Mouse (Mus musculus) cerebral cortex, adult 2 months (tissue): ENCODE results near the gene Thtpa.

Source experiments
- WGBS: fragments of 180-500 bp; shearing (Covaris S2); methylation state at CpG from one replicate; pipeline ENCODE4 v1.1.7; 2018; 5-methylcytosine and 5-hydroxymethylcytosine counted together

The Thtpa gene

DNA sequence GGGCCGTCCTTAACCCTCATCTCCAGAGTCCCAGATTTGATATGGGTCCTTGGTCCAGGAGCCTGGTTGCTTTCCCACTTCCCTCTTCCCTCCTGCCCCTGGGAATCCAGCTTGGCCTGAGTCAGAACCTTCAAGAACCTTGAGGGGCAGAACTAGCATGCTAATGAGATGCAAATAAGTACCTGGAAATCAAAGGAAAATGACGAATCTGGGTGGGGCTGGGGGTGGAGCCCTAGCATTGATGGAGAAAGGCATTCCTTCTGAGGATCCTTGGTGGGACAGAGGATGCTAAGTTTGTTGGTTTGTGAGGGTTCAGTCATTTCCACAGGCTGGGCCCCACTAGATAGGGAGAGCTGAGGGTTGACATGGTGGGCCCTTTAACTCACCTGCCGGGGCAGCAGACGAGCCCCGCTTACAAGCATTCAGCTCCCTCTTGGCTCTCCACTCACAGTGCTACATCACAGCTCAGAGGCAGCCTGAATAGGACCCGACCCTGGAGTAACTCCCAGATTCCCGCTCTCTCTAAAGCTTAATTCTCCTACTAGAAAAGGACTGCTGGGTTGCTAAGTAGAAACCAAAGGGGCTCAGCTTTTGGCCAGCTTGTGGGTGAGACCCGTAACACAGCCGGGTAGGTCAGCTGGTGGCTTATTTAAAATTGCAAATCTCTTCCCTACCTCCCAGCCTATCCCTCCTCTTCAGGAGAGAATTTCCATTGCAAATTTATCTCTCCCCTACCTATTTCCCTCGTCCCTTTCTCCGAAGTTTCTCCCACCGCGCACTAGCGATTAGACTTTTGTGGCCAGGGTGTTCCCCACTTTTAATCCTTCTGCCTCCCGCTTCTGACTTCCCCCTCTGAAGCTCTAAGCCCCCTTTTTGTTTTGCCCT lies 16.9 kb upstream of the Thtpa start:
- WGBS: 43% methylated on average over 15 of the region's 15 CpGs

DNA sequence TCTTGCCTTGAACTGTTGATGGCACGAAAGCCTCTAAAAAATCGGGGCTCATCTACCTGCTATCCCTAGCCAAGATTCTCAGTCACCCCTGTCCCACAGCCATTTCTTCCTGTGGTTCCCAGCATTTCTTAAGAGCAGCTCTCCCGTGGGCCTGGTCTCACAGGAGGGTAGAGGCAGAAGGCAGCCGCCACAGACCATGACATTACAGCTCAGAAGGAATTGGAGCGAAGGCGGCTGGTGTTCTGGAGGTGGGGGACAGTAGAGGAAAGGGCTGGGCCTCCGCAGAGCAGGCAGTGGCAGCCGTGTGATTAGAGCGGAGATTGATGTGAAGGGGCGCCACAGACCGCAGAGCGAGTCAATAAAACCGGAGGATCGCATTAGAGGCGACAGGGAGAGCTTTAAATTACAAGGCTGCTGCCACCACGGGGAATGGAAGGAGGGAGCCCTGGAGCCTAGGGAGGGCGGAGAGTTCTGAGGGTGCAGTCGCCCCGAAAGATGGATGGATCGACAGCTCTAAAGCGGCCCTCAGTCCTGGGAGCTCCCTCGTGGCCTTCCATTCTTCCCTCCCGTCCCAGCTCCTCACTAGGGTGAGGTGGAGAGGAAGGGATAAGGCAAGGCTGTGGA lies 16.1 kb upstream of the Thtpa start:
- 31% methylated on average over 23 of the region's 23 CpGs for WGBS

DNA sequence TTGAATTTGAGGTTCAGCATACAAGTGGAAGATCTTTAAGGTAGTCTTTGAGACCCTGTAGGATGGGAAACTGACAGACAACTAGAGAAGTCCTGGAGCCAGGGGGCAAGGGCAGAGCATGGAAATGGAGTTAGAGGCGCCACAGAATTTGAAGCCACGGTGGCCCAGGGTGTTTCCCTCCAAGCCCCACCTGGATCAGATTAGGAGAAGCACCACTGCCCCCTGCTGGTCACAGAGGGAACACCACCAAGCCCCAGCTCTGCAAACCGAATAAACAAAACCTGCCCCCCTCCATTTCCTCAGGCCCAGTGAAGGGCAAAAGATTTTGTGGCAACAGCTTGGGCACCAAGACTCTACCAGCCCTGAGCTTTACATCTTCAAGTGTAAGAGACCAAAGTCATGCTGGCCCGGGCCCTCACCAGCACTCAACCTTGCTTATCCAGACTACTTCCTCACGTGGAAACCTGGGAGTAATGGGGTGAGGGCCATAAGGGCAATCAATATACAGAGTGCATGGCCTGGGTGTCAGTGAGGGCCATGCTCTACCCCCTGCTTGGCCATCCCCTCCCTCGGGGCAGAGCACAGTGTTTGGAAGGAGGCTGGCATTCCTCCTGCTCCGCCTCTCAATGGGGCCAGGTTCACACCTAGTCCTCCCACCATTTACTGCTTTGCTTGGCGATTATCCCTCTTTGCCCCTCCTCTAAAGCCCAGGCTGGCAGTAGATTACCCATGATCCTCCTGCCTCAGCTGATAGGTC lies 15.2 kb upstream of the Thtpa start:
- 18% methylated on average over 8 of the region's 8 CpGs for WGBS

DNA sequence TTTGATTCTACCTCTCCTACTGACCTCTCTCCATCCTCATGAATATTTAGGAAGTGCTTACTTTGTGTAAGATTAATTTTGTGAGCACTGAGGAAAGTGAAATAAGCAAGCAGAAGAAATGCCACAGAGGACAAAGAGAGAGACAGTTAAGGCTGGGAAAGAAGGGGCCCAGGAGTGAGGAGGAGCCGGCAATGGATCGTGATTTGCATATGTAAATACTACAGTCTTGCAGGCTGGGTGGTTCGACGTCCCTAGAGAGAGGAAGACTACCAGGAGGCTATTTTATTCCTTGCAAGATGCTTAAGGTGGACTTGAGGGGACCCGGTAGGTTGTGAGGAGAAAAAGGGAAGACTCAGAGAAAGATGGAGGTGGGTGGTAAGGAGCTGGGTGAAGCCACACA lies 13.5 kb upstream of the Thtpa start:
- WGBS: 33% methylated on average over 5 of the region's 5 CpGs

DNA sequence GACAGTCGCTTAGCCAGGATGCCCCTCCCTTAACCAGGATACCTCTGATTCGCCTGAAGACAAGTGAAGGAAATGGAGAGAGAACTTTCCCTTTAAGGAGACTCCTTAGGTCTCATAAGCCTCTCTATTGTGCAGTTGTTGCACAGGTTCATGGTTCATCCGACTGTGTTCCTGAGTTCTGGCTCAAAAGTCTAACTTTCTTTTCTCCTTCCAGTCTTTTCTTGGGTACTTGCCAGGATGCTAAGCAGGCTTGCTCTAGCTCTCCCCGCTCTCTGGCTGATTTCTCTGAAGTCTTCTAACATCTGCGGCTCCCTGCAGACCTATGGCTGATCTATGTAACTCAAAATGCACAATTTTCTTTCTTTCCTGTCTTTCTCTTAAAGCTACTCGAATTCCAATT lies 11.1 kb upstream of the Thtpa start:
- 34% methylated on average over 6 of the region's 6 CpGs for WGBS

DNA sequence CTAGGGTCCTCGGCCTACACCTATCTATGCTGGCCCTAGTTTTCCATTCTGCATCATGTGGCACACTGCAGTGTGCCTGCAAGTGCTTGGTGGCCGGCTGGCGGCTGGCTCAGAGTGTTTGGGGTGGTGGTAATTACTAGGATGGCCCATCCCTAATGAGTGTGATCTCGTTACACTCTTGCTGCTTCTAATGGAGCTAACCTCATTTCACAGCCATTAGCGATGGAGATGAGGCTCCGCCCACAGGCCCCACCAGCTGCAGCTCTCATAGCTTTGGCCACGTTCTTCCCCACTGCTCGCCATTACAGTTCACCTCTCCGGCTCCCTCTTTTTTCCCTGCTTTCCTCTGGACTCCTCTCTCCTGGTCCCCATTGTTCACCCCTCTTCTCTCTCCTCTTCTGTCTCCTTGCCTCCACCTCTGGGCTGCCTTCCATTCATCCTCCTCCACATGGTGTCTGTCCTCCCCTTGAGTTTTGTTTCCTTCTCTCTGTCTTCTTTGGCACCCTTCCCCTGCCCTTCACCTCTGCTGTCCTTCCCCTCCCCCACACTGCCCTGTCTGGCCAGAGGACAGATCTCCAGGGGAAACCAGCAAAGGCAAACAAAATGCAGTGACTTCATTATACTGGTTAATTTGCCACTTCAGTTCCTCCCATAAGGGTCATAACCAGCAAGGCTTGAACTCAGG lies 9.1 kb upstream of the Thtpa start:
- 53% methylated on average over 9 of the region's 9 CpGs for WGBS

DNA sequence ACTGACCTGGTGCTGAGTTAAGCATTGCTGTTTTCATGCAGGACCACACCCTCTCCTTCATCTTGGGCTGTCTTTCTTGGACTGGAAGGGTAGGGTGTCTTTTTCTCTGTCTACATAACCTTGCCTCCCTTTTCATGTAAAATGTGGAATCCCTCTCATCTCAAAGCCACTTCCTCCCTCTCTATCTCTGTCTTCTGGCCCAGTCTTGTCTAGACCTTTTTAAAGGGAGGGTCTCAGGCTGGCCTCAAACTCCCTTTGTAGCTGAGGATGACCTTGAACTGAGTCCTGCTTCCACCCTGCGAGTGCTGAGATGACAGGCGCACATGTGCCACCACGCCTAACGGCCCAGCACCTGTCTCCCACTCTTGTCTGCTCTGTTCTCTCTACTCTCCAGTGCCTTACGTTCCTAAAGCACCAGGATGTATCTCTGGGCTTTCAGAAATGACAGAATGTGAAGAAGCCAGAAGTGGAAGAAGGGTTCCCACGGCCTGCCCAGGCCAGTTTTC lies 8.5 kb upstream of the Thtpa start:
- WGBS: 84% methylated on average over 6 of the region's 6 CpGs

DNA sequence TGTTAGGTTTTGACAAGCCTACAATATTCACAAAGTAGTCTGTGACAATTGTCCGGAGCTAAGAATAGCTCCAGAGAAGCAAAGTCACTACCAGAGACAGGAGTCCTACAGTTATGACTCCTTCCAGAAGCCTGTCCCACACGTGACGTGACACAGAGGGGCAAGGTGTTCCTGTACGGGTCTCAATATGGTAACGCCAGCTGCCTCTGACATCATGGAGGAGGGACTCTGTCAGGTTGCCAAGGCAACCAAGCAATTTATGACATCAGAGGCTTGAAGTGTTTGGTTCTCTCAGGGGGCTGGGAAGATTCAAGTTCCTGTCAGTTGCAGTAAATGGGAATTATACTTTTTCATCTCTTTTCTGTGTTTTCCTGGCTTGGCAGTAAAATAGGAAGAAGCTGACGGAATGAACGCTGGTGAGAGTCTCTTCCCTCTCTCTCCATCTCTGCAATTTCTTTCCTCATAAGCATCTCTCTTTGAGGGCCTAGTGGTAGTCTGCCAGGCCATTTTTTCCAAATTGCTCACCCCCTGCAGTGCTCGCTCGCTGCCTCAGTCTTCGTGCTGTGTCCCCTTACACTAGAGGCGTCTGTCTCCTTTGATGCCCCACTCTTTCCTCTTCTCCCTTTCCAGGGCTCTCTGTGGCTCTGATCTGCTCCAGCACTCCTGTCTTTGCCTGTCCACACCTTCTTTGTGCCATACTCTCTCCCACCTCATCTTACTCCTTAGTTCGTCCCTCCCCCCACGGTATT lies 5.2 kb upstream of the Thtpa start:
- 25% methylated on average over 13 of the region's 13 CpGs for WGBS

DNA sequence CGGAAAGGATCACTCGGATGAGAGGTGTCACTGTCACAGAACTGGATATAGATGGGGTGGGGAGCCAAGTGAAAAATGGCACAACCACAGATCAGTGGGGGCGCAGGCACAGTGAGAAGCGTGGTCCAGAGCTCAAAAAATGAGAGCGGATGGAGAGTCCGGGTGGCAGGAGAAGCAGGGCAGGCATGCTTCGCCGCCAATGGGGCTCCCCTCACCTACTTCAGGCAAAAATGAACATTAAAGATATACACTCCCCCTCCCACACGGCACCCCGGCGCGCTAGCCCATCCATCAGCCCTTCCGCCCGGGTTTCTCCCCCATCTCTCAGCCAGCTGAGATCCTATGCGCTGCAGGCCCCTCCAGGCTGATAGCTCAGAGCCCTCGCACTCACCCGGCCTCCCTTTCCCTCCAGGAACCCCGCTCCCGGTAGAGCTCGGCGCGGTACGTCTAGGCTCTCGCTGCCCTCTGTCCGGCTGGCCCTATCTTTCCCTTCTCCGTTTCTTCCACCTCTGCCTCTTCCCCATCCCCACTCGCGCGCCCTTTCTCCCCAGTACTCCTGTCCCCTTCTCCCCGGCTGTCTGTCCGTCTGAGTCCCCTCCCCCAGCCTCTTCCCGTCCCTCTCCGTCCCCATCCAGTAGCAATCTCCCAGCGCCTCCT lies 3.2 kb upstream of the Thtpa start:
- 5% methylated on average over 34 of the region's 34 CpGs for WGBS

DNA sequence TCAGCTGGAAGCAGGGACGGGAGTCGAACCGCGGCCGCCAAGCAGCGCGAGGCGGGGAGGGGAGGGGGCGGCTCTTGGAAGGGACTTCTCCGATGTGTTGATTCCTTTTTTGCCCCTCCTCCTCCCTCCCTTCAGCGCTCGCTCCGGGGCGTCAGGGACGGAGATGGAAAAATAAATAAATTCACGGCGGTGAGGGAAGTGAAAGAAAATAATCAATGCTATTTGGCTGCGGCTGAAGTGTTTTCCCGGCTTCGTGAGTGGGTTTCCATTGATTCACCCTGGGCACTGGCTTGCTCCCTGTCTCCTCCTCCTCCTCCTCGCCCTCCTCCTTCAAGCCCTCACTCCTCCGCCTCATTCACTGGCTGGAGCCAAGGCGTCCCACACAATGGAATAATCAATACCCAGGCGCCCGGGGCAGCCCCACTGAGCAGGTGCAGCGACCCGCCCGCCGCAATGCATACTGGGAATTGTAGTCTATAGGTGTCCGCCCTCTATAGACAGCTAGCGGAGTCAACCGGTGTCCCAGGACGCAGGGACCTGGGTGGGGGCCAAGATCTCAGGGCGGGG lies 2.5 kb upstream of the Thtpa start, which contains the start of gene Zfhx2:
TSS of gene Zfhx2 (minus strand) at position 314 of the 567 bp plus-strand sequence.
- WGBS: under 1% methylated on average over 34 of the region's 34 CpGs

DNA sequence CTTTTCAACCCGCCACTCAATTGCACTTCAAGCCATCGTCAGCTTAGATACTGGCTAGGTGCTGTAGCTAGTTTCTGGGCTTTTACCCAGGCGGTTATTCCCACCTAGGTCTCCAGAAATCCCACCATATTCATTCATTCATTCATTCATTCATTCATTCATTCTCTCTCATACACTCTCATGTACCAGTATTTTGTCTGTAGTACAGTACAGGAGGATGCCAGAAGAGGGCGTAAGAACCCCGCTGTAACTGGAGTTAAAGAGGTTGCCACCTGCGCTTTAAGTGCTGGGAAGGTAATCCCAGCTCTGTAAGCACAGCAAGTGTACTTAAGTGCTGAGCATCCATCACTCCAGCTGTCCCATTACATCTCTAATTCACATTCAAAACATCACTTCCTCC lies 657 bp upstream of the Thtpa start:
- 42% methylated on average over 6 of the region's 6 CpGs for WGBS

DNA sequence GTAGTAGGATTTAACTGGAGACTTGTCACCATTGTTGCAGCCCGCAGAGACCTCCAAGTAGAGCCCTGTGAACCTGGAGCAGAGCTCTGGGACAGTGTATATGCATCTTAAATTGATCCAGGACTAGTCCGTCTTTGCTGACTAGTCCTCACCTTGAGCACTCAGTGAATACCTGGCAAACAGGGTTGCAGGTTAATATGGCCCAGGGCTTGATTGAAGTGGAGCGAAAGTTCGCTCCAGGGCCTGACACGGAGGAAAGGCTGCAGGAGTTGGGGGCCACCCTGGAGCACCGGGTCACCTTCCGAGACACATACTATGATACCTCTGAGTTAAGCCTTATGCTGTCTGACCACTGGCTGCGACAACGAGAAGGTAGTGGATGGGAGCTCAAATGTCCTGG lies 679 bp downstream of the Thtpa start:
- WGBS: 61% methylated on average over 9 of the region's 9 CpGs

DNA sequence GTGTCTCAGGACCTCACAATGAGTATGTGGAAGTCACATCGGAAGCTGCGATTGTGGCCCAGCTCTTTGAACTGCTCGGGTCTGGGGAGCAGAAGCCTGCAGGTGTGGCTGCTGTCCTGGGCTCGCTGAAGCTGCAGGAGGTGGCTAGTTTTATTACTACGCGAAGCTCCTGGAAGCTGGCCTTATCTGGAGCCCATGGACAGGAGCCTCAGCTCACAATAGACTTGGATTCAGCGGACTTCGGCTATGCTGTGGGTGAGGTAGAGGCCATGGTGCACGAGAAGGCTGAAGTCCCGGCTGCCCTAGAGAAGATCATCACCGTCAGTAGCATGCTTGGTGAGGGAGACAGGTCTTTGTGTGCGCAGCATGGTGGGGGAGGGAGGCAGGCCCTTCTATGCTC lies 1.1 kb downstream of the Thtpa start:
- WGBS: 71% methylated on average over 12 of the region's 12 CpGs

DNA sequence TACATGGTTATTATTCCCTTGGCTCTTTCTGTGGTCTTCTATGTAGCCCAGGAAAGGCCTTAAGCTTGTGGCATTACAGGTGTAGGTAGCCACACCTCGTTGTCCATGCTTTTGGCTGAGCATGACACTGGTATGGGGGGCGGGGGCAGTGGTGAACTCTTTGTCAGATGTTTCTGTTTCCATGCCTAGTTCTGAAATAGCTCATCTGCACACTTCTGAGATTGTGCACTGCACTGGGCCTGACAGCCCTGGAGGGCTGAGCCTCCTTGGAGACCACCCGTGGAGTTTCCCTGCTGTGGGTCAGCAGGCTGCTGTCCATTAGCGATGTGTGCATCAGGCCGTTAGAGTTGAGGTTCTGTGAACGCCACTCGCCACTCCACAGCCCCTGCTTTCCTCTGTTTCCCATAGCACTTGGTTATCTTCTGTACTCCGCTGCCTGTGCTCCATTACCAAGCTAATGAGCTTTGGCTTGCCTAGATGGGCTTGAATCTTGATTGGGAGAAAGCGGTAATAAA lies 2.0 kb downstream of the Thtpa start:
- 59% methylated on average over 9 of the region's 9 CpGs for WGBS

DNA sequence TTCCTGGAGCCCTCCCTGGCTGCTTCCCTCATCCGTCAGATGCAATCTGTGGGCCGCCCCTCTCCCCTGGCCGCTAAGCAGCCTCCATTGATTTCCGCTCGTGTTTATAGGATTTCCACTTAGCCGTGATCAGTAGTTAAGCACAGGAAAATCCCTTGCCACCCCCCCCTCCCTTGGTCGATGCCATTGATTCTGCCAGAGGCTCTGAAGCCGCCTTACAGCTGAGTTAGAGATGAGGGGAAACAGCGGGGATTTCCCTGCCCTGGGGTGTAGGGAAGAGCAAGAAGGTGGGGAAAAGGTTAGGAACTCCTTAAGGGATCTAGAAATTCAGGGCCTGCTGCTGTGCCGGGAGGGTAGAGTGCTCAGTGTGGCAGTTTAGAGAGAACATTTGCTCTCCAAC lies 3.1 kb downstream of the Thtpa start:
- WGBS: 68% methylated on average over 10 of the region's 10 CpGs

DNA sequence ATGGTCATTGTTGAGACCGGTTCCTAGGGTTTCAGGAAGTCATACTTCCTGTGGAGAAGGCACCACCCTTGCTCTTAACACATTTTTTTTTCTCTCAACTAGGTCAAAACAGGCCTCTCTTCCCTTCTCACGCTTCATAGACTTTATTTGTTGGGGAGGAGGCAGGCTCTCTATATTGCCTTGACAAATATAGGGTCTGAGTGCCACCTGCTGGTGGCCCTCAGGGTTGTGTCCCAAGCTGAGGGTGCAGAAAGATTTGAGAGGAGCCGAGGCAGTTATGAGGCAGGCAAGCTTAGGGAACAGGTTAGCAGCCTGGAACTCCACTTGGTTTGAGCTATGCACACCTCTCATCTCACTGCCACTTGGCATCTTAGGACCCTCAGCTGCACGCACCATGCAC lies 3.5 kb downstream of the Thtpa start:
- 55% methylated on average over 4 of the region's 4 CpGs for WGBS

DNA sequence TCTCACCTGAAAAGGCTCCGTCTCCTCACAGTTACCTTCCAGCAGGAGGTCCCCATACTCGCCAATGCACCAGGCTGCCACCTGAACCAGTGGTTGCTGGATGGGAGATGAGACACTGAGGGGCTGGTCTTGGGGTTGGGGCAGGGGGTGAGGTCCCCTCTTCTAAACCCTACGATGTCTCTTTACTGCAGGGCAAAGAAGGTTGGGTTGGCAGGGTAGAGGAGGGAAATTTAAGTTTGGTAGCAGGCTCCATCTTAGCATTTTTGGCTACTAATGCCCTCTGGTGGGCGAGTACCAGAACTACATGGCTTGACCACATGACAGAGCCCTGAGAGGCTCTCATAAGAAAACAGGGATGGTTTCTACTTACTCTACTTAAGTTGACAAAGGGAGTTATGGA lies 7.0 kb downstream of the Thtpa start:
- WGBS: 47% methylated on average over 4 of the region's 4 CpGs

DNA sequence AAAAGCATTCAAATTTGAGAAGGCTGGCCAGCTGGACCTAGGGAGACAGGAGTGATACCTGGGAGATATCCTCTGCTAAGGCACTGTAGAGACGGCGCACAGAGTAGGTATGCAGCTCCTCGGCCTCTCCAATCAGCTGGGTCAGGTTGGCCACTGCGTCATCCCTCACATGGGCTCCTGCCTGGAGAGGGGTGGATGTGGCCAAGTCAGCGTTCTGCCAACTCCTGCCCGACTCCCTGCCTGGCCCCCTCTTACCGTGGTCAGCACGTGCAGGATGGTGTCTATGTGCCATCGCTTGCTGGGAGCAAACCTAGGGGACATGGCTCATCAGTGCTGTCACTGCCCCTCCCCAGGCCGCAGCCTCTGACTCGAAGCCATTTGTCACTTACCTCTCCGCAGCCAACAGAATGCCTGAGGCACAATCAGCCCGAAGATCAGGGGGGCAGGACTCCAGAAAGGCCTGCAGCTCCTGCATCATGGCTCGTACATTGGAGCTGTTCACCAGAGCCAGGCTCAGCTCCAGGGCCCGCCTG lies 7.7 kb downstream of the Thtpa start:
- 82% methylated on average over 15 of the region's 15 CpGs for WGBS

DNA sequence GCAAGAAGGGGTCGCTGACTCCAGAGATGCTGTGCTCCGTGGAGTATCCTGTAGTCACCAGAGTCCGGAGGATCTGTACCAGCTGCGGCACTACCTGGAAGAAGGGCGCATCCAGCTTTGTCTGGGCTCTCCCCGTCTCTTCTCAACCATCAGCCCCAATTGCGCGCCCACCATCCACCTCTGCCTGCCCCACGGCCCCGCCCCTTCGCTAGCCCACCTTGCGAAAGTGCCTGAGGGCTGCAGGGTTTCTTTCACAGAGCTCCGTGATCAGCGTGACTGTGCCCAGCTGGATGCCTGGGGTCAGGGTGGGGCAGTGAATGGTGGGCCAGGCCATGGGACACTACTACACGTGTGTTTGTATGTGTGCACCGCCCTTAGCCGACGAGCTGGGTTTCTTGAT lies 9.8 kb downstream of the Thtpa start:
- WGBS: 87% methylated on average over 18 of the region's 18 CpGs

DNA sequence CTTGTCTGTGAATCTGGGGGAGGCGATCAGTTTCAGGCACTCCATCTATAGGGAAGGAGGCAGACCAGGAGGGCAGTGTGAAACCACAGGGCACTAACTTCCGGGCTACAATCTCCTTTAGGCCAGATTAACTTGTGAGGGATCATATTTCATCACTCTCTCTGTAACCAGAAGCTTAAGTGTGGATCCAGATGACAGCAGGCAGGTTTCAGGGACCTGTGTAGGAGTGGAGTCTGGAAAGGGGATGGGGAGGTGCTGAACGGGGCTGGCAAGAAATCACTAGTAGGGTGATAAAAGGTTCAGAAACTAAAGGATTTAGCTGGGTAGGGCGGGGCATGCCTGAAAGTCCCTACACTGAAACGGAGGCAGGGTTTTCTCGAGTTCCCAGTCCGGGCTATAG lies 10.8 kb downstream of the Thtpa start:
- 14% methylated on average over 7 of the region's 7 CpGs for WGBS
